Mouse (Mus musculus) telencephalon, adult 2 months (tissue): ENCODE results near the gene Tmtc4.

Source experiments
- DNase-seq: peaks from one replicate; pipeline ENCODE4 v3.0.0-alpha.2; 2011; ENCODE audit warnings: low read depth, low spot score

Gene Tmtc4

GRCm38 (mm10) chr14:122983226-122984215, at the start of gene Tmtc4:
Tmtc4 (minus strand) TSS chr14:122984035.
- DNase-seq = peak; percentile 93

- DNase-seq = no peak
These were observed 48.6 kb upstream of the Tmtc4 start for GRCm38 (mm10) chr14:123032435-123032834.

GRCm38 (mm10) chr14:123027876-123028275, 44.0 kb upstream of the Tmtc4 start:
- no peak for DNase-seq

GRCm38 (mm10) chr14:123022981-123023380, 39.1 kb upstream of the Tmtc4 start:
- DNase-seq = no peak

GRCm38 (mm10) chr14:123016310-123016709, 32.5 kb upstream of the Tmtc4 start:
- no peak for DNase-seq

GRCm38 (mm10) chr14:123015687-123016086, 31.9 kb upstream of the Tmtc4 start:
- DNase-seq = no peak

GRCm38 (mm10) chr14:123009108-123010018, 25.5 kb upstream of the Tmtc4 start:
- peak; percentile 8 for DNase-seq

- no peak for DNase-seq
These were observed 24.8 kb upstream of the Tmtc4 start for GRCm38 (mm10) chr14:123008672-123009071.

GRCm38 (mm10) chr14:123003715-123004114, 19.9 kb upstream of the Tmtc4 start:
- DNase-seq = no peak

- no peak for DNase-seq
These were observed 17.6 kb upstream of the Tmtc4 start for GRCm38 (mm10) chr14:123001391-123001790.

GRCm38 (mm10) chr14:122997465-122997864, 13.6 kb upstream of the Tmtc4 start:
- DNase-seq = no peak

GRCm38 (mm10) chr14:122993935-122994334, 10.1 kb upstream of the Tmtc4 start:
- DNase-seq = no peak

GRCm38 (mm10) chr14:122992937-122993336, 9.1 kb upstream of the Tmtc4 start:
- no peak for DNase-seq

- no peak for DNase-seq
These were observed 6.8 kb upstream of the Tmtc4 start for GRCm38 (mm10) chr14:122990521-122991052.

GRCm38 (mm10) chr14:122986404-122986803, 2.6 kb upstream of the Tmtc4 start:
- DNase-seq = no peak

GRCm38 (mm10) chr14:122982571-122983225, 1.1 kb downstream of the Tmtc4 start:
- DNase-seq = no peak

- no peak for DNase-seq
These were observed 1.9 kb downstream of the Tmtc4 start for GRCm38 (mm10) chr14:122981831-122982485.

- DNase-seq = no peak
These were observed 5.0 kb downstream of the Tmtc4 start for GRCm38 (mm10) chr14:122978871-122979270.

GRCm38 (mm10) chr14:122977797-122978140, 6.1 kb downstream of the Tmtc4 start:
- DNase-seq = no peak

- DNase-seq = no peak
These were observed 6.6 kb downstream of the Tmtc4 start for GRCm38 (mm10) chr14:122977056-122977796.
